Mouse (Mus musculus) testis, postnatal 14 days (tissue): ENCODE results near the gene Cpne6.
A peak's percentile ranks its signal among the peaks of the same experiment; 100 is the strongest.

ENCODE experiments used
- DNase-seq: peaks from one replicate; pipeline ENCODE4 v3.0.0; 2021; ENCODE audit warnings: low spot score

Cpne6 gene

GRCm38 (mm10) chr14:55554635-55555034 is 44.4 kb downstream of the Cpne6 start:
- DNase-seq, result no peak

GRCm38 (mm10) chr14:55555788-55556187 is 45.5 kb downstream of the Cpne6 start:
- DNase-seq, result no peak

GRCm38 (mm10) chr14:55557003-55557402 is 46.8 kb downstream of the Cpne6 start:
- peak; percentile 65 for DNase-seq

- DNase-seq, result no peak
Observed at GRCm38 (mm10) chr14:55557587-55557986, 47.3 kb downstream of the Cpne6 start.

GRCm38 (mm10) chr14:55558740-55559448 is 48.6 kb downstream of the Cpne6 start:
- no peak for DNase-seq

GRCm38 (mm10) chr14:55559799-55560201 is 49.6 kb downstream of the Cpne6 start, which contains the start of gene Dcaf11:
Gene Dcaf11, plus strand, starts transcription at chr14:55560006.
- peak; percentile 93 for DNase-seq

GRCm38 (mm10) chr14:55560202-55561073 is 50.2 kb downstream of the Cpne6 start, which contains the start of gene A730061H03Rik:
Gene A730061H03Rik, minus strand, starts transcription at chr14:55560406.
- peak; percentile 99 for DNase-seq

- DNase-seq, result peak; percentile 17
Observed at GRCm38 (mm10) chr14:55561860-55562259, 51.6 kb downstream of the Cpne6 start.

GRCm38 (mm10) chr14:55563249-55563648 is 53.0 kb downstream of the Cpne6 start:
- DNase-seq, result peak; percentile 8

- DNase-seq, result no peak
Observed at GRCm38 (mm10) chr14:55565748-55566147, 55.5 kb downstream of the Cpne6 start.
